Mouse (Mus musculus): ENCODE results near the gene Chl1.
A peak's percentile ranks its signal among the peaks of the same experiment; 100 is the strongest.

Chl1 gene

DNA sequence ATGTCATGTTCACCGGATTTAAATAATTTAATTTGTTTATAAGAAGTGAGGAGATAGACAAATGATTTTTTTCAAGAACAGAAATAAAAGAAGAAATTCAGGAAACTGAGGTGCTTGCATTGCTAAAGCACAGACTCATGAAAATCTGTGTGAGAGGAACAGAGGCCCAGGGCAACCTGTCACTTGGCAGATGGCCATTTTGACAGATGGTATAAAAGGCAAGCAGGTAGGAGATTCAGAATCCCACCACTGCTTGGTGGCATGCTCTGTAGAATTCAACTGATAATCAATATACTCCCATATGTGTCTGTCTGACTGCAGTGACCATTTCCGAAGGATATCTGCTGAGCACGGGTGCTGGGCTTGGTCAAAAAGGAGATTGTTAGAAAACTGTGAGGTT is 162.7 kb downstream of the Chl1 start:
- peak; percentile 75 for DNase-seq

DNA sequence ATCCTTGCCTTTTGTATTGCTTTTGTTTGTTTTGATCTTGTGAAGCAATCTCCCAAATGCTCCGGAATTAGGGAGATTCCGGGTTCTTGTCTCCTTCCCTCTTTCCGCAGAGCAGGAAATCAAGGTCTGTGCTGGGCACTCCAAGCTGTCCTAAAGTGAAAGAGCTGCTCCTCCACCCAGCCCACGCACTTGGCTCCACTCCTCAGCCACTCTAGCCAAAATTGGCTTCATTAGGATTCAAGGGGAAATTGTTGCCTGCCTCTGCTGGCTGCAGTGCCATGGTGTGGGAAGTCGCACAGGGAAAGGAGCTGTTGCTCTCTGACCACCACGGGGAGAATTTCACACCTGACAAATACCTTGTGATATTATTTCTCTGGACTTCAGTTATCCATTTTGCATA is 163.9 kb downstream of the Chl1 start:
- peak; percentile 90 for DNase-seq

DNA sequence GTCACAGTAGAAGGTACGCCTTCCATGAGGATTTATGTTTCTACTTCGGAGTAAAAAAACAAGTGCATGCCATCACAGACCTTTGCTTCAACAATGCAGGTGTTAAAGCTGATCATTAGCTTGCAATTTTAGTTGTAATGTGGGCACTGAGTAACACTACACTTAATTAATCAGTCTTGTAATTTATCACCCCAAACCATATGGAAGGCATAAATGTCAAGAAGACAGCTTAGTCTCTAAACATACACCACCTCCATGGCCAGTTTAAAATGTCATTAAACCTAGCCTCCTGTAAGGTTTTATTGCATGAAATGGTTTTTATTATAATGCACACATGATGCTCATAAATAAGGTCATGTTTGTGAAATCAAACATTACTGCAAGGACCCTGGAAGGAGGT is 164.8 kb downstream of the Chl1 start:
- DNase-seq, result no peak

DNA sequence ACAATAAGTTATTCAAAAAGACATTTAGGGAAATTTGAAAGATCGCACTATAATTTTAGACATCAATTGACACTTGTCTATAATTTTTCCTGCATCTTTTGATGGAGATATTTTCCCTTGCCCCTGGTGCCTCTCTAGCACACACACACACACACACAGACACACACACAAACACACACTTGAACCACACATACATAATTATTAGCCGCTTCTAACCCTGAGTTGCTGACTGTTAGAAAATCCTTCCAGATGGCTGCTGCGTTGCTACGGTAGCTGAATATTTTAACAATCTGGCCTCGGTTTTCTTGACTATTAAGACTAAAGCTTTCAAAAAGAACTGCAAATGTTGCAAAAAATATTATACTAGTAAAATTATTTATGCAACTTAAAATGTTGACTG is 166.3 kb downstream of the Chl1 start:
- DNase-seq, result no peak

DNA sequence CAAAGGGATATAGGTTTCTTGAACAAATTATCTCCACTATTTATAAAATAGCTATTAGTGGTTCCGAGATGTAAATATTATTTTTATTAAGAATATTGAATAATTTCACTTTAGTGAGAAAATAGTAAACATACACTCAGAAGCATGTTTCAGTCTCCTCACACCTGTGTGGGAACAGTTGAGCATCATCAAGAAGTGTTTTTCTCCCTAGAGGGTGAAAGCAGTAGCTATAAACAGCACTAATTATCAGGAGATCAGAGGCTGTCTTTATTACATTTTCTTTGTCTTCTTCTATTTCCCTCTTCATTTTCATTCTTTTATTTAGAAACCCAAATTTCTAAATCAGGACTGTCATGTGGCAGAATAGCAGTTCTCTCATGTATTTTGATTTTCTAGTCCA is 166.7 kb downstream of the Chl1 start:
- no peak for DNase-seq

DNA sequence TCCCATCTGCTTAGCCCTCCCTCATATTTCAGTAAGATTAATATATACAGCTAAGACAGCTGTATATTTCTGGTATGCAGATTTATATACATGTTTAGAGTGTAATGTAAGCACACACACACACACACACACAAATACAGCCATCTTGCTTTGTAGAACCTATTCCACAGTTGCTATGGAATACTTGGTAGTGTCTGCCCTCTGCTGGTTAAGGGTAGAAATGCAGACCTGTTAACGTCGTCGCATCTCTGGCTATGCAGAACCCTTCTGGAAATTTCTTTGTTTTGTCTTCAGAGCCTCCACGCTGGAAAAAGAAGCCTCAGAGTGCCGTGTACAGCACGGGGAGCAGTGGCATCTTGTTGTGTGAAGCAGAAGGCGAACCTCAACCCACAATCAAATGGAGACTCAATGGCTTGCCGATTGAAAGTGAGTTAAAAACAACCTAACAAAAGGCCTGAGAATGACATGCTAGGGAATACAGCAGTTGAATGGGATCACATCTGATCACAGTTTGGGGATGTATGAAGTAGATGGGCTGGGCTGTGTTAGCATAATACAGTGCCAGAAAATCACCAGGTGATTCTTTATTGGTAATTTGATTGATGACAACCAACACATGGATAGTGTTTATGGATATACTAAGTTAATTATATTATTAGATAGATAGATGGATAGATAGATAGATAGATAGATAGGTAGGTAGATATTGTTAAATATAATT is 172.6 kb downstream of the Chl1 start:
- peak; percentile 71 for DNase-seq

DNA sequence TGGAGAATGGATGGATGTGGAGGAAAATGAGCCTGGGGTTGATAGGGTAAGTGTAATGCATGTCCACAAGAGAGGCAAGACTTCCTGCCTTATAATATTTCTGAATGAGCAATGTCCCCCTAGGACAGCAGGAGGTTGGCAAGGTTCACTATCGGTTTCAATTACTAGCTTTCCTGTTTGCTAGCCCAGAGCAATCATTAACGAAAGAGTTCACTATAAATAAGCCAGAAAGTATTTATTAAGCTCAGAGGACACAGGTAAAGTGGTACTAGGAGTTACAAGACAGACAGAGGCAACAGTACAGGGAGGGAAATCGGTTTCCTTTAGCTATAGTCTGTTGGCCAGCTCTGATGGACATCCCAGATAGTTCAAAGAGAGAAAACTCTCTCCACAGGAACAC is 182.1 kb downstream of the Chl1 start:
- DNase-seq, result no peak

DNA sequence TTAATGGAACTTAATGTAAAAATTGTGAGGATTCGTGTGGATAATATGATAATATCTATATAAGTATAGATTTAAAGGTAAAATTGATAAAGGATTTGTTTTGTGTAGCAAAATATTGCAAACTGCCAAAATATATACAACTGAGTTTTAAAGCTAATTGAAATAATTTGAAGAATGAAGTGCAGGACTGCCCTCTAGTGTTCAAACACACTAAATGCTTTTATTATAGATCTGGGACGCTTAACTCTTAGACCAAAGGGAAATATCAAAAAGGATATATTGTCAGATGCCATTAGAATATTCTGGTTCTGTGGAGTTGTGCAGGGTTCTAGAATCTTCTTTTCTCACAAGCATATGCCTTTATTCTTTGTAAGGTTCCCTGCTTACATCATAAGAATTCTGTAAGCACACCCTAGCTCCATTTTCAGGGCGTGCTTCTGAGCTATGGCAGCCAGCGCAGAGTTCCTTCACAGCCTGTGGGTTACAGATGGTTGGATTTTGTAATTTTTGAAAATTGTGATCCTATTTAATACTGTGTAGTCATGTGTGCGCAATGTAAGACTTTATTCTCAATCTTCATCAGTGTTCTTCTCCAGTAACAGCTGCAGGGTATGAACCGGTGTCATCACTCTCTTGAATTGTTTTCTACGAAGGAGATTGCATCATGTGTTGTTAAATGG is 187.1 kb downstream of the Chl1 start:
- DNase-seq, result no peak

DNA sequence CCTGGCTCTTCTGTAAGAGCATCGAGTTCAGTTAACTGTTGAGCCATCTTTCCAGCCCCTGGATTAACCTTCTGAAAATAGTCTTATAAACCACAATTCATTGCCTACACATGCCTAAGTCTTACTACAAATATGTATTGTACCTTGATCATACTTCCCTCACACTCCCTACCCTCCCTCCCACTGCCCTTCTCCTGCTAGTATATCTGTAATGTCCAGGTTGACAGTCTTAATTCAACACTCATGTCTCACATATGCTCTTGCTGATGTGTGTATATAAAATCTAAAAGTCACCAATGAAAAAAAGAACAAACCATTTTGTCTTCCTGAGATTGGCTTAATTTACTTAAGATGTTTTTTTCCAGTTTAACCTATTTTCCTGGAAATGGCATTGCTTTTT is 189.1 kb downstream of the Chl1 start:
- DNase-seq, result no peak

DNA sequence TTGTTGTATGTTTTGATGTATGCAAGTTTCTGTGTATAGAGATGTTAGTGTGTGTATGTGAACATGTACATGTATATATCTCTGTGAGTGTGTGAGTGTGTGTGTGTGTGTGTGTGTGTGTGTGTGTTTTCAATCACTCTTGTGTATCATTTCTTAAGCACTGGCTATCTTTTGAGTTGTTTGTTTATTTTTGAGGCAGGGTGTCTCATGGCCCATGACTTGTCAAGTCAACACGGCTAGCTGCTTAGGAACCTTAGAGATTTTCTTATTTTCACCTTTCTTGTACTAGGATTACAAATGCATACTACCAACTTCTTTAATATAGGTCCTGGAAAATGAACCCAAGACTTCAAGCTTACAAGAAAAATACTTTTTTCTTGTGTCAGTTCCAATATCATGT is 189.5 kb downstream of the Chl1 start:
- DNase-seq, result no peak

DNA sequence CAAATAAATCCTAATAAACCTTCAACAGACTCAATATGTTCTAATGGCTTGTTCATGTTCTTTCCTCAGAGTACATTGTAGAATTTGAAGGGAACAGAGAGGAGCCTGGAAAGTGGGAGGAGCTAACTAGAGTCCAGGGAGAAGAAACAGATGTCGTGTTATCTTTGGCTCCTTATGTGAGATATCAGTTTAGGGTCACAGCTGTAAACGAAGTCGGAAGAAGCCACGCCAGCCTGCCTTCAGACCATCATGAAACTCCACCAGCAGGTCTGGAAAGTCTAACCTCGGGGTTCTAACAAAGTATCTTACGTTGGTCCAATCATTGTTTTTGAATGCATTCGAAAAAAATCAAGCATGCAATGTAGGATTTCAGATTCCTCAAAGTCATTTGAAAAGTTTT is 189.9 kb downstream of the Chl1 start:
- no peak for DNase-seq

DNA sequence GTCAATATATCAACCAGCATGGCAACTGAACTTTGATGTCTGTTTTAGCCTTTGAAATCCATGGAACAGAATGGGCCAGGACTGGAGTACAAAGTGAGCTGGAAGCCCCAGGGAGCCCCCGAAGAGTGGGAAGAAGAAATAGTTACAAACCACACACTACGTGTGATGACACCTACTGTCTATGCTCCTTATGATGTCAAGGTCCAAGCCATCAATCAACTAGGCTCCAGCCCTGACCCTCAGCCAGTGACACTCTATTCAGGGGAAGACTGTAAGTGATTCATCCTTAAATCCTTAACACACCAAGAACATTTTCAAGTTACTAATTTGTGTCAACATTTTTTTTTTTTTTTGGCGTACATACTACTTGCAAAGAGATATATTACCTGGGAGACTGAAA is 196.0 kb downstream of the Chl1 start:
- no peak for DNase-seq

DNA sequence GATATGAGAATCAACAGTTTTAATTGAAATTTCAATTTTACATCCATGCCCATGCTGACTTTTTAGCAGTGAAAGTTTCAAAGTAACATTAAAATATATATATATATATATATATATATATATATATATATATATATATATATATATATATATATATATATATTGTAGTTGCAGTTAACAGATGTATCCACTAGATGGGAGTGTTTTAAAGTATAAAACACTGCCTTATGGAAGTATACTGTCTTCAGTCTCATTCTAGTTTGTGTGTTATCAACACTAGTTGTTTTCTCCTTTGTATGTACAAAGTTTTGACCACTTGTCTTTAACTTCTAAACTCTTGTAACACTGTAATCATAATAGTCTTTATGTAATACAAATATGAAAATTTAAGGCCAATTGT is 228.9 kb downstream of the Chl1 start:
- DNase-seq, result no peak

DNA sequence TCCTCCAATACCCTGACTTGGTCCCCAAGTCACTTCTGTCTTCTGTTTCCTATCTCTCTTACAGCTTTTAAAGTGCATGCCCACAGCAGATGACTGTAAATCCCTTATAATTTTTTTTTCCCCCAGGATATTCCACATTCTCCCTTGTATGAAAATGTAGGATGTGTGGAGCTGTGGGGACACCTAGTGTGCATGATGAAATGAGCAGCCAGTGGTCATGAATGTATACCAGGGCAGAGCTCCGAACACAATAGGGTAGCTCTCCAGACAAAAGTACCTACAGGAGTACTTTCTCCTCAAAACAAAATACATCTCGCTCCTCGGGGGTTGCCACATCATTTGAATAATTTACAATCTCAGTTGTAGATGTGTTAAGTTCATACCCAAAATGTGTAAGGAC is 232.4 kb downstream of the Chl1 start:
- no peak for DNase-seq

DNA sequence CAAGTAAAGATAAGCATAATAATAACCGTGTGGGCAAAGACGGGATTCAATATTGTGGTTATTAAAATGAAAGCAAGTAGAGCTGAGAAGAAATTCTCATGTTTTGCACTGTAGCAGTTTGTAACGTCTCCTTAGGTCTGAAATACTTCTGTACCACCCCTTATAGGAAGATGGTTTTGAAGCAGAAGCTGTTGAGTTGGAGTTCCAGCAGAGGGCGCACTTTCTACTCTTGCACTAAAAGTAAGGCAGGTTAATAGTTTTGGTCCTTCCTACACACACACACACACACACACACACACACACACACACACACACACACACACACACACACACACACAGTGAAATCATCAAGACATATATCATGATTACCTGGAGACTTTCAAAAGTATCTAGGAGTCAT is 235.7 kb downstream of the Chl1 start:
- no peak for DNase-seq

DNA sequence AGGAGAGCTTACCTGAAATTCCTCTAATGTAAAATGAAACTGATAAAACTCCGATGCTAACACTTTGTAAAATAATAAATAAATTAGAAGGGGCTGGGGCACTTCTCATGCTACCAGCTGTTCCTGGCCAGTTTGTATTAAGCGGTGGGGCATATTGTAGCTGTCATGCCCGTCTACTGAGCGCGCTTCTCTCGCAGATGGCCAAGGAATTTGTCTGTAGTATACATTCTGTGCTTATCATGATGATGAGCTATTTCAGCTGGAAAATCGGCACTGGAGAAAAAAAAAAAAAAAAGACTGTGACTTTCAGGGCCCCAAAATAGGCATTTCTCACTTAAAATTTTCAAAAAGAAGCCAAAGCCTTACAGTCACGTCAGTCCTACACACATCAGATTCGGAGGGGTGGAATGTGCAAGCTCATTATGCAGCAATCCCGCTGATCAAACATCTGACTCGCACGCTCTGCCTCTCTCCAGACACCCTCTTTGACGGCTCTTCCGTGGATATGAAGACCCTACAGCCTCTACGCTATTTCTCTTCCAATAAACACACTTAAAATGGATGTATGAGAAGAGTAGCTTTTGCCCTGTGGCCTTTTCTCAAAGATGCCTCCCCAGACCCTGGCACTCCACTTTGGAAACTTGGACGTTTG is 238.9 kb downstream of the Chl1 start:
- no peak for DNase-seq

DNA sequence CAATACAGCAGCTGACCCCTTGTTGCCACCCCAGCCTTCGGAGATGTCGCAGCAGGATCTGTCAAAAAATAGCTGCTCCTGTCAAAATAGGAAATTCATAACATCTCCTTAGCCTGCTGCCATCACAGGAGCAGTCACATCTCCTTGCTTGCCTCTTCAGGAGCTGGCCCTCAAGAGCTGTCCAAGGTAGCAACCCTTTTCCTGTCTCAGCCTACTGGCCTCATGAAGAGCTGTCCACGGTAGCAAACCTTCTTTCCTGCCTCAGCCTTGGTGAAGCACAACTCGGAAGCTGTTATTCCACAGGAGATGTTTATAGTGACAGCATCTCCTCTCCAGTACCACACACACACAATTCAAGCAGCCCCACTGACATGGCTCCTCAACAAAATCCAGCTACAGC is 243.5 kb downstream of the Chl1 start:
- DNase-seq, result no peak

DNA sequence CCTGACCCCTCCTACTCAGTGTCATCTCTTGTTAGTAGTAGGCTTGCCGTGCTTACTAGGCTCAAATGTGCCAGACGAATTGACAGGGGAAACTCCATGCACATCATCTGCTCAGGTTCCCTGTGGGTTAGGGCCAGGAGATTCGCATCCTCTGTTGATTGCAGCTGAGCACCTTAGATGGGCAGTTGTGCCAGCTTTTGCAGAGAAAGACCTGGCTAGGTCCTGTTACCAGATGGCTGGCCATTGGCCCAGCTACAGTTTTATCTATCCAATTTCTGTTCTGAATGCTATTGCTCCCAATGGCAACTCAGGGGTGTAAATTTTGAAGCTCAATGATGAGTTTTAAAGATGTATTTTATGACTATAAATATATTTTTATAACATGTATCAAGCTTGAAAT is 256.4 kb downstream of the Chl1 start:
- DNase-seq, result no peak

DNA sequence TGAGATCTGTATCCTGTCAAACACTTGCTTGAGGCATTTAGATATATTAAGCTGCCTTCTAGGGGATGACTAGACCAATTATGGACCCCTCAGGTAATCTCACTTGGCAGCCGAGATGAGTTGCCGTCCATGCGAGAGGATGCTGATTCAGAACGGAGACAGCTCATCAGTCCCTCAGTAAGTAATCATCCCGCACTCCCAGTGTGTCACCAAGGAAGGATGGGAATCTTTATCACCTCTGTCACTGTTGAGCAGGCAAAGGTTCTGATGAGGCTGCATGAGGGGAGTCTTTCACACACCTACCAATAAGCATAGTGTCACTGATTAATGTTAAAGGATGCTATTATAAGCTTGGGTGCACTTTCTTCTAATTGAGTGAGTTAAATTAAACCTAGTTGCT is 270.7 kb downstream of the Chl1 start:
- DNase-seq, result no peak

DNA sequence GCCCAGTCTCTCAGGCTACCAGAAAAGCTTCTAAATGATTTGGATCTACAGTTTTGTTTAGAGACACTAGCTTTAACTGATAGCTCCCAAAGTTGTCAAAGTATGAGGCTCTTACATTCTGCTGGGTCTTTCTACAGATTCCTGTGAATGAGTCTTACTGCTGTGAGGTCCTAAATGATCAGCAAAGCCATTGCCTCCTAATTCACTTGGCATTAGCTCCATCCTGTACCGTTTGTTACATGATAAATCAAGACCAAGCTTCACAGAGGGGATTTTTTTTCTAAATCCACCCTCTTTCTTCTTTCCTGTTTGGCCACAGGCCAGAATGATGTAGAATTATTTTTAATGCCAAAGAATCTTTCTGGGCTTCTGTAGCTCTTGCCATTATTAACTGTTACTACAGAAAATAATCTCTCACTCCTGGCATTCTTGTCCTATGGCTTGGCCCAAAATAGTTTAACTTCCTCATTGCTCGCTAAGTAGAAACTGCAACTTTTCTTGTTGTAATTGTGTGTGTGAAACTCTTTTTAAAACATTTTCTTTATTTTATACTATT is 280.8 kb downstream of the Chl1 start:
- DNase-seq, result no peak

DNA sequence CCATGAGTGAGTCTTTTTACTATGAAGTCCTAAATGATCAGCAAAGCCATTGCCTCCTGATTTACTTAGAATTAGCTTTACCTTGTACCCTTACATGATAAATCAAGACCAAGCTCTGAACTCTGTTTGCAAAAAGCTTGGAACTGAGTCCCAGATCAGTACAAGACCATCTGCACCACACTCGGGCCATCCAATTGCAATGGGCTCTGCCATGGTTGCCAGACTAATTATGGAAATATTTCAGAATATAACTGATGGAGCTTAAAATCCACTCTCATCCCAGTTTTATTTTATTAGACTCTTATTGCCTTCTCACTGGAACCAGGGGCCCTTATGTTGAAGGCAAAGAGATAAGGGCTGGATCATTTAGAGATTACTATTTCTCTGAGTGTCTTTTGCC is 284.9 kb downstream of the Chl1 start:
- no peak for DNase-seq
